Mouse (Mus musculus): ENCODE results near the gene Spaca9. TPM values are rescaled to one million over a fixed set of nuclear protein-coding genes. Genes with fewer than 3 reads are reported as not detected.

Spaca9 gene
- 0.99 and 1.2 TPM in 2 replicates for polyA plus RNA-seq (2014; fragmentation: Nextera tagmentation; extraction: Ambion mirVana)

DNA sequence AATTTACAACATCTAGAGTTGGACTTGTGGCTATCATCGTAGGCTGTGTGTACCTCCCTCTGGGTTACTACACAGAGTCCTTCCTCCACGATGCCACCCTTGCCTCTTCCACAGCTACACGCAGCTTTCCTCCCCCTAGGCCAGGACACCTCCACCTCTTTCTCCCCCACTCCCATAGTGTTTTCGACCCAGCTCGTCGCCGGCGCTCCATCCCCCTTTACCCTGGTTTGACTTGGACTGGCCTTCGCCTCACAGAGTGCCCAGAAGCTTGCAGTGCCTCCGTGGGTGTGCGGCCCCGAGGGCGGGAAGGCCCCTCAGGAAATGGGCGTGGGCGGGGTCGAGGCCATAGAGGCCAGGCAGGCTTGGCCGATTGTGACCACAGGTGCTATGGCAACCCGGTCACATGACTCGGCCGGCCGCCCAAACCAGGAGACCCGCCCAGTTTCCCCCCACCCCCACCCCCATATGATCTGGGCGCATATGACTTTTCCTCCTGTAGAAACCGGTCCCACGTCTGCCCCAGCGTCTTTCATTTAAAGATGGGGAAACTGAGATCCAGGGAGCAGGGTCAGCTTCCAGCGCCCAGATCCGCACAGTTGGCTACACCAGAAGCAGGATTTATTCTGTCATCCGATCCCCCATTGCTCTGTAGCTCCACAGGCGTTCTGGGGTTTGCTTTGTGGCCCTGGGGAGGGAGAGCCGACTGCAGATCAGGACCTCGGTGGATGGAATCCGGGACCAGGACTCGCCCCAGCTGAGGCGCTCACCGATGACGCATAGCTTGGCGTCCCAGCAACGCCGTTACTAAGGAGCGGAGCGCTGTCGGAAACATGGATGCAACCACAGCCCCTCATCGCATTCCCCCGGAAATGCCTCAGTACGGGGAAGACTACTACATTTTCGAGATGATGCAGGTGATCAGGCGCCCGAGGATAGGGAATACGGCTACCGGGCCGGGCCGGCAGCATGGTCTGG lies at the start of gene Spaca9, which contains the start of gene Ak8:
Gene Spaca9 (minus strand): TSS at position 367 of the 975 bp plus-strand sequence.
Gene Ak8 (plus strand): TSS at position 804 of the 975 bp plus-strand sequence.
- under 1% methylated on average over 53 of the region's 53 CpGs for WGBS
- Histone ChIP-seq H3K27ac (ENCODE audit: low read depth, low read length) (no peak within 1 kb of the TSS), H3K4me1 (ENCODE audit: control insufficient read depth, insufficient read depth, low read length) (peaks cover 3% of the 10 kb centered on the region; the same call in 1 of the 2 replicates), H3K9ac (ENCODE audit: low read length) (peak within 1 kb of the TSS; percentile 45), H3K27me3 (ENCODE audit: control insufficient read depth, insufficient read depth, low read length) (no peaks in the 10 kb centered on the region), H3K9me3 (ENCODE audit: control insufficient read depth, low read length) (no peaks in the 10 kb centered on the region), H3K4me2 (ENCODE audit: low read depth) (peak within 1 kb of the TSS; percentile 89), H3K36me3 (ENCODE audit: control insufficient read depth, insufficient read depth, low read length) (no peaks in the 10 kb centered on the region), H3K4me3 (ENCODE audit: low read depth, low read length) (peak within 1 kb of the TSS; percentile 51)
- peak; percentile 86 for DNase-seq (ENCODE audit: low spot score)
- peak; percentile 61; the same call in 1 of the 2 replicates for ATAC-seq (ENCODE audit: insufficient read depth, low FRiP score, low TSS enrichment)

DNA sequence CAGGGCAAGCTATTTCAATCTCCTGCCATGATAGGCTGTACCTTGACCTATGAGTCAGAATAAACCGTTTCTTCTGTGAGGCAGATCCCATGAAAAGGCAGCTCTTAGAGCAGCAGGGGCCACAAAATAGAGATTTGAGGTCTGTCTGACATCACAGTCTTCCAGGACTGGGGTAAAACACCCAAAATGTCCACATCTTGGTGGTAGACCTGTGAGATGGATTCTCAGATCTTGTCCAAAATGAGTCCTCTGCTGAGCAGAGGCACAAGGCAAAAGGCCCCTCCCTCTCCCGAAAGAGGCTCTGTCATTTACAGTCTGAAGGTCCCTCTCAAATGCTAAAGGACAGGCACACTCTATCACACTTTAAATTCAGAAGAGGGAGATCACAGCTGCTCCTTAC lies 48.2 kb upstream of the Spaca9 start:
- peaks cover 4% of the 10 kb centered on the region; the same call in 1 of the 2 replicates for H3K4me1 ChIP-seq (ENCODE audit: control insufficient read depth, insufficient read depth, low read length)
- no peak overlapping the region for H3K9ac ChIP-seq (ENCODE audit: low read length)
- DNase-seq (ENCODE audit: low spot score), result no peak
- H3K4me3 ChIP-seq (ENCODE audit: low read depth, low read length), result no peak overlapping the region
- peaks cover 20% of the 10 kb centered on the region for H3K27me3 ChIP-seq (ENCODE audit: control insufficient read depth, insufficient read depth, low read length)
- no peaks in the 10 kb centered on the region for H3K36me3 ChIP-seq (ENCODE audit: control insufficient read depth, insufficient read depth, low read length)
- ATAC-seq (ENCODE audit: insufficient read depth, low FRiP score, low TSS enrichment), result no peak
- WGBS, result 89% methylated on average over 2 of the region's 2 CpGs
- no peak overlapping the region for H3K4me2 ChIP-seq (ENCODE audit: low read depth)
- H3K27ac ChIP-seq (ENCODE audit: low read depth, low read length), result no peak overlapping the region
- H3K9me3 ChIP-seq (ENCODE audit: control insufficient read depth, low read length), result no peaks in the 10 kb centered on the region

DNA sequence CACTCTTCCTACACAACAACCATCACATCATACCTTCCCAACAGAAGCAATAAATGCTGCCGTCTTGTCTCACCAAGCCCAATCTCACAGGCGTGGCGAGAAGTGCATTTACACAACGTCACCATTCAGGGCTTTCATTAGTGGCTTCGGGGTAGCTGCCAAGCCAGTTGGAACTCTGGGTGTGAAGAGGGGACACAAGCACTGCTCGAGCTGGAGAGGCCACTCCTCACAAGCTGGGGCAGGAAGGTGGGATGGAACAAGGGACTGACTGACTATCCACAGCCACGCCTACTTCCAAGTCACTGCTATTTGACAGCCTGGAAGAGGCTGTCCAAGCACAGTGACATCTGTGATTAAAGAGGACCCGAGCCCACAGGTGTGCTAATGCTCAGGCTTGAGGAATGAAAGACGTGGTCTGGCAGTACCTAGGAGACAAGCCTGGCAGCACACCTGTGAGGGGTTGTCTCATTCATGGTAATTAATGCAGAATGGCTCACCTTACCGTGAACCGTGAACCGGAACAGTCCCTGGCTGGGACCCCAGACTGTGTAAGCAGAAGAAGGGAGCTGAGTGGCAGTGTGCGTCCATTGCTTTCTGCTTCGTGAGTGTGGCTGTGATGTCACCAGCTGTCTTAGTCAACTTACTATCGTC lies 47.3 kb upstream of the Spaca9 start:
- H3K27ac ChIP-seq (ENCODE audit: low read depth, low read length), result no peak overlapping the region
- no peaks in the 10 kb centered on the region for H3K9me3 ChIP-seq (ENCODE audit: control insufficient read depth, low read length)
- no peak overlapping the region for H3K4me2 ChIP-seq (ENCODE audit: low read depth)
- ATAC-seq (ENCODE audit: insufficient read depth, low FRiP score, low TSS enrichment) (no peak), DNase-seq (ENCODE audit: low spot score) (no peak)
- no peak overlapping the region for H3K4me3 ChIP-seq (ENCODE audit: low read depth, low read length)
- no peaks in the 10 kb centered on the region for H3K36me3 ChIP-seq (ENCODE audit: control insufficient read depth, insufficient read depth, low read length)
- WGBS, result 71% methylated on average over 15 of the region's 15 CpGs
- H3K27me3 ChIP-seq (ENCODE audit: control insufficient read depth, insufficient read depth, low read length), result peaks cover 15% of the 10 kb centered on the region
- H3K4me1 ChIP-seq (ENCODE audit: control insufficient read depth, insufficient read depth, low read length), result peaks cover 3% of the 10 kb centered on the region; the same call in 1 of the 2 replicates
- no peak overlapping the region for H3K9ac ChIP-seq (ENCODE audit: low read length)

DNA sequence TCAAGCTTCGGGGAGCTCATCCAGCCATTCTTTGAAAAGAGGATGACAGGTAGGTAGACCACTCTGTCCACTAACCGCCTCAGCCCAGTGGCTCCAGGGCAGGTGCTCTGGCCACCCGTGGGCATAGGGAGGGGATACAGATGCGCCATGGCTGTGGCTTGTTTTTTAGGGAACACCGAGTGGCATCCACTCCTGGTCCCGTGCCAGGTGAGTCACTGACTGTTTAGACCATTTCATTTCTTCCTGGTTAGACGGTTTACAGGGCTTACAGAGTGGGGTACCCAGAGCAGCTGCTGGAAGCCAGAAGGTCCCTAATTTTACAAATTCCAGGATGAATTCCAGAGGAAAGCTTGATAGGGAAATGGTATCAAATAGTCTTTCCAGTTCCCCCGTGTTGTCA lies 43.2 kb upstream of the Spaca9 start:
- 84% methylated on average over 8 of the region's 8 CpGs for WGBS
- Histone ChIP-seq H3K9ac (ENCODE audit: low read length) (no peak overlapping the region), H3K27me3 (ENCODE audit: control insufficient read depth, insufficient read depth, low read length) (no peaks in the 10 kb centered on the region), H3K27ac (ENCODE audit: low read depth, low read length) (no peak overlapping the region), H3K4me2 (ENCODE audit: low read depth) (no peak overlapping the region), H3K4me1 (ENCODE audit: control insufficient read depth, insufficient read depth, low read length) (no peaks in the 10 kb centered on the region), H3K4me3 (ENCODE audit: low read depth, low read length) (no peak overlapping the region), H3K36me3 (ENCODE audit: control insufficient read depth, insufficient read depth, low read length) (no peaks in the 10 kb centered on the region), H3K9me3 (ENCODE audit: control insufficient read depth, low read length) (no peaks in the 10 kb centered on the region)
- DNase-seq (ENCODE audit: low spot score) (no peak), ATAC-seq (ENCODE audit: insufficient read depth, low FRiP score, low TSS enrichment) (no peak)

DNA sequence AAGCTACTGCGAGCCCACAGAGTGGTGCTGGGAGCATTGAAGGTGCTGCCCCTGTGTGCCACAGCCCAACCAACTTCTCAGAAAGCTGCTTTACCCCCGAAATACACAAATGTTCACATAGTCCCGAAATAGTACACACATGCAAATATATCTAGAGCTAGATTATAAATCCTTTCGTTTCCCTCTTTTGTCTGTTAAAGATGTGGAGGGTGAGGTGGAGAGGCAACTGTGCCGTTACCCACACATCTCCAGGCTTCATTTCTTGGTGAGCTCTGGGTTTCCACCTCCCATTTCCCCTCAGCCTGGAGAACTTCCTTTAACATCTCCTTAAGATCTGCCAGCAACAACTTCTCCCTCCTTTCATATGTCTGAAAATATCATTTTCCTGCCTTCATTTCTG lies 40.6 kb upstream of the Spaca9 start:
- 88% methylated on average over 5 of the region's 5 CpGs for WGBS
- no peak overlapping the region for H3K9ac ChIP-seq (ENCODE audit: low read length)

DNA sequence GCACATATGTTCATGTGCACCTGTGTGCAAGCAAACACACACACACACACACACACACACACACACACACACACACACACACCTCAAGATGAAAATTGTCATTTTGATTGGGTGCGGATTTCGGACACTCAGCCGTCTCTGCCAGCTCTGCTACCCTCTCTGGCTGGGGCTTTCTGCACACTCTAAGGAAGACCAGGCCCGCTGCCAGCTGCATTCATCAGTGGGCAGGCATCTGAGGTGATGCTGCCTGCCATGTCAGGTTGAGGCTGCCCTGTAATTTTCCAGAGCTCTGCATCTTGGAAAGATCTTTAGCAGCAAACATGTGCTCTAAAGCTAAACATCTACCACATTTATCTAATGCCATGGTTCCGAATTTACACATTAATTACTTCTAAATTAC lies 37.6 kb upstream of the Spaca9 start:
- no peaks in the 10 kb centered on the region for H3K36me3 ChIP-seq (ENCODE audit: control insufficient read depth, insufficient read depth, low read length)
- 94% methylated on average over 5 of the region's 5 CpGs for WGBS
- H3K27me3 ChIP-seq (ENCODE audit: control insufficient read depth, insufficient read depth, low read length), result no peaks in the 10 kb centered on the region
- no peak overlapping the region for H3K4me3 ChIP-seq (ENCODE audit: low read depth, low read length)
- no peaks in the 10 kb centered on the region for H3K9me3 ChIP-seq (ENCODE audit: control insufficient read depth, low read length)
- H3K27ac ChIP-seq (ENCODE audit: low read depth, low read length), result no peak overlapping the region
- no peaks in the 10 kb centered on the region for H3K4me1 ChIP-seq (ENCODE audit: control insufficient read depth, insufficient read depth, low read length)
- no peak overlapping the region for H3K4me2 ChIP-seq (ENCODE audit: low read depth)
- DNase-seq (ENCODE audit: low spot score) (no peak), ATAC-seq (ENCODE audit: insufficient read depth, low FRiP score, low TSS enrichment) (no peak)
- H3K9ac ChIP-seq (ENCODE audit: low read length), result no peak overlapping the region

More for the DNA sequence above, 40.6 kb upstream of the Spaca9 start:
- H3K36me3 ChIP-seq (ENCODE audit: control insufficient read depth, insufficient read depth, low read length), result no peaks in the 10 kb centered on the region
- no peak overlapping the region for H3K4me3 ChIP-seq (ENCODE audit: low read depth, low read length)
- no peaks in the 10 kb centered on the region for H3K27me3 ChIP-seq (ENCODE audit: control insufficient read depth, insufficient read depth, low read length)
- no peak overlapping the region for H3K4me2 ChIP-seq (ENCODE audit: low read depth)
- no peaks in the 10 kb centered on the region for H3K4me1 ChIP-seq (ENCODE audit: control insufficient read depth, insufficient read depth, low read length)
- H3K27ac ChIP-seq (ENCODE audit: low read depth, low read length), result no peak overlapping the region
- ATAC-seq (ENCODE audit: insufficient read depth, low FRiP score, low TSS enrichment) (no peak), DNase-seq (ENCODE audit: low spot score) (no peak)
- no peaks in the 10 kb centered on the region for H3K9me3 ChIP-seq (ENCODE audit: control insufficient read depth, low read length)

DNA sequence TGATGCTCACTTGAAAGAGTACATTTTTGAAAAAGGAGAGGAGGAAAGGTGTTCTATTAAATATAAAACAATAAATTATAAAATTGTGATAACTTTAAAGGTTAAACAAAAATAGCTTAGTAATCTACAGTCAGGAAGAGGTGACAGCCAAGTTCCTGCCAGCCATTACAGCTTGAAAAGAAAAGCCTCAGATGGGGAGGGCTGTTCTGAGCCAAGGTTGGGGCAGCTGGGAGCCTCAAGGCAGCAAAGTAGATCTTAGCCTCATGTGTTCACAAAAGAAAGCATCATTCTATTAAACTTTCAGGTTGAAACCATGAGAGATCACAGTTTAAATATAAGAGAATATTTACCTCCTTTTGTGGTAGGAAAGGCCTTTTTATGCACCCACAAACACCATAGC lies 31.1 kb upstream of the Spaca9 start:
- Histone ChIP-seq H3K36me3 (ENCODE audit: control insufficient read depth, insufficient read depth, low read length) (no peaks in the 10 kb centered on the region), H3K27me3 (ENCODE audit: control insufficient read depth, insufficient read depth, low read length) (no peaks in the 10 kb centered on the region), H3K9me3 (ENCODE audit: control insufficient read depth, low read length) (no peaks in the 10 kb centered on the region), H3K27ac (ENCODE audit: low read depth, low read length) (no peak overlapping the region), H3K9ac (ENCODE audit: low read length) (no peak overlapping the region), H3K4me2 (ENCODE audit: low read depth) (no peak overlapping the region), H3K4me1 (ENCODE audit: control insufficient read depth, insufficient read depth, low read length) (peaks cover 11% of the 10 kb centered on the region), H3K4me3 (ENCODE audit: low read depth, low read length) (no peak overlapping the region)
- DNase-seq (ENCODE audit: low spot score) (no peak), ATAC-seq (ENCODE audit: insufficient read depth, low FRiP score, low TSS enrichment) (no peak)

DNA sequence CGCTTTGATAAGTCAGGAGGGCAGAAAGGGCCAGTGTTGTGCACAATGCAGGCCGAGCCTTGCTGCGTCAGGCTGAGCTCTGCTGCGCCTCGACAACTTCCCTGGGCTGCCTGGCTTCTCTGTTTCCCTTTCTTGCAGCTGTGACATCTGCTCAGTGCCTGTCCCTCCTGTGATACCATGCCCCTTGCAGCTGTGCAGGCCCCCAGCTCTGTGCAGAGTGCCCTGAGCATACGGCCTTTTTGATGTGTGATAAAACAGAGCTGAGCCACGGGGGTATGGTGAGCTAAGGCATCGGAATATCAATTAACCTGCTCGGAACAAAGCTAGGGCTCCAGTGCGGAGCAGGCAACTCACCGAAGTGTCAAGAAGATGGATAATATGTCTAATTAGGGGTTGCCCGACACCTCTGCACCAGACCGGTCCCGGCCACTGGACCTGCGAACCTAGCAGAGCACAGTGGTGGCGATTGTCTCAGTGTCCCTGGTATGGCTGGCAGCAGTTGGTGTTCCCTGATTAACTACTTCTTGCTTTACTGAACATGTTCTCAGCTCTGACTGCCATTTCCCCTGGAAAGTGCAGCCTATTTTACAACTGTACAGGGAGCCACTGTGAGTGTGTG lies 28.4 kb upstream of the Spaca9 start:
- no peak overlapping the region for H3K4me2 ChIP-seq (ENCODE audit: low read depth)
- H3K27me3 ChIP-seq (ENCODE audit: control insufficient read depth, insufficient read depth, low read length), result no peaks in the 10 kb centered on the region
- H3K27ac ChIP-seq (ENCODE audit: low read depth, low read length), result no peak overlapping the region
- 7% methylated on average over 16 of the region's 16 CpGs for WGBS
- peak overlapping the region; percentile 42 for H3K9ac ChIP-seq (ENCODE audit: low read length)
- no peak for ATAC-seq (ENCODE audit: insufficient read depth, low FRiP score, low TSS enrichment)
- no peak overlapping the region for H3K4me3 ChIP-seq (ENCODE audit: low read depth, low read length)
- H3K4me1 ChIP-seq (ENCODE audit: control insufficient read depth, insufficient read depth, low read length), result peaks cover 11% of the 10 kb centered on the region
- DNase-seq (ENCODE audit: low spot score), result peak; percentile 38
- H3K36me3 ChIP-seq (ENCODE audit: control insufficient read depth, insufficient read depth, low read length), result no peaks in the 10 kb centered on the region
- no peaks in the 10 kb centered on the region for H3K9me3 ChIP-seq (ENCODE audit: control insufficient read depth, low read length)
